Mouse (Mus musculus): ENCODE results near the gene Pde4d.

Gene Pde4d

DNA sequence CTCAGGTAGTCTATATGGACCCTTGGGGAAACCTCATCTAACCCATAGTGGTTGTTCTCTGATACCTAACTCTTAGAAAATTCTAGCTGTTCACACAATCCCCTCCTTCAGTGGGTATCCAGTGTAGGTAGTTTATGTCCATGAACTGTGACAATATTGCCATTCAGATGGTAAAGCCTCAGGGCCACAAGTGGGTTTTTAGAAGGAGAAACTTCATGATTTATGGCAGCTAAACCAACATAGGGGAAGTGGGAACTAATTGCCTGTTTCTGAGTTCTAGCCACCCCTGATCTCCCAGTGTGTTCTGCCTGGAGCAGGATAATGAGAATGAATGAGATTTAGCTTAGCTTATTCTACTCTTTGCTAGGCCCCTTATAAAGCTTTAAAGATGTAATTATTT, 43.1 kb downstream of the Pde4d start:
- DNase-seq: no peak

DNA sequence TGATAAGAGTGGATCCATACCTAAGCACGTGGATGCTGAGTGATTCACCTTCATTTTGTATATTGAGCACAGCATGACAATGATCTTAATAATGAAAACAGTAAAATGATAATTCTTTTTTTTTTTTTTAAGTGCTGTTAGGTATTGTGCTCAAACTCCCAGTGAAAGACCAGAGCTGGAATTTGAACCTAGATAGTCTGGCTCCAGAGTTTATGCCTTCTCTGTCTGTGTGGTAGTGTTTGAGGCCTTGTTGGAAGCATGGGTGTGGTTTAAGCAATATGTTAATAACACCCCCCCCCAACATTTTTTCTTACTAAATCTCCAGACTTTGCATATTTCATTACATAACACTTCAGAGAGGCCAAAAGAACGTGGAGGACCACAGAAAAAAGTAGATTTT, 44.6 kb downstream of the Pde4d start:
- DNase-seq: no peak

DNA sequence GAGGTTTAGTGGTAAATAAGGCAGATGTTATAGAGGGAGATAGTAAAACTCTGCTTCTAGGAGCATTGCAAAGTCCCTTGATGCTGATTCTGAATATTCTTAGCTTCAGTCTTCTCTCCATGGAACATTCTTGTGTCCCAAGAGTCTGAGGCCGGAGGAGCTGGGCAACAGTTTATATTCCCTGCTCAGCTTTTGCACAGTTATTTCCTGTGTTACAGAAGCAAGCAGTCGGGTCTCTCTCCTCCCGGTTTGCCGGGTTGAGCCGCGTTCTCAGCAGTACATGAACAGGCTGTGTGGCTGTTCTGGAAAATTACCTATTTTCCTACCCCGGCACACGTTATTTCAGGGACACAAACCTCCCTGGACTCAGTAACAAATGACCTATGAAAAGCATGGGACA, 48.0 kb downstream of the Pde4d start:
- no peak for DNase-seq

DNA sequence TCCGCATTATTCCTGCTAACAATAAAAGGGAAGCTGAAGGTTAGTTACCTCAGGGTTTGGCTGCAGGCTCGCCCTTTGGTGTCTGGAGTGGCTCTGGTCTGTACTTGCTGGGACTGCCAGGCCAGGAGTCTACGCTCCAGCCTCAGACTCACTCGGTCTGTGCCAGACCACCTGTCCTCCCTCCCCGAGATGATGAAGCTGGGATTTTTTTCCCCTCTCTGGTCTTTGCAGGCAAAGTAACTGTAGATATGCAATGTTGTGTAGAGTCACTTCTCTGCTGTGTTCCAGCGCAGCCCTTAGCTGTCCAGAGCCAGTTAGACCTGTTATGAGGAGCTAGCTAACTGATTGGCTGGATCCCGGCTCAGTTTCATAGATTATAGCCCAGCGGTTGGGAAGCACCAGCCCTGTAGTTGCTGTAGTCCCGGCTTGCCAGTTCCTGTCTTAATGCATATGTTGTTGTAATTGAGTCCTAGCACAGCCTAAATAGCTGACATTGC, 48.5 kb downstream of the Pde4d start:
- no peak for DNase-seq

DNA sequence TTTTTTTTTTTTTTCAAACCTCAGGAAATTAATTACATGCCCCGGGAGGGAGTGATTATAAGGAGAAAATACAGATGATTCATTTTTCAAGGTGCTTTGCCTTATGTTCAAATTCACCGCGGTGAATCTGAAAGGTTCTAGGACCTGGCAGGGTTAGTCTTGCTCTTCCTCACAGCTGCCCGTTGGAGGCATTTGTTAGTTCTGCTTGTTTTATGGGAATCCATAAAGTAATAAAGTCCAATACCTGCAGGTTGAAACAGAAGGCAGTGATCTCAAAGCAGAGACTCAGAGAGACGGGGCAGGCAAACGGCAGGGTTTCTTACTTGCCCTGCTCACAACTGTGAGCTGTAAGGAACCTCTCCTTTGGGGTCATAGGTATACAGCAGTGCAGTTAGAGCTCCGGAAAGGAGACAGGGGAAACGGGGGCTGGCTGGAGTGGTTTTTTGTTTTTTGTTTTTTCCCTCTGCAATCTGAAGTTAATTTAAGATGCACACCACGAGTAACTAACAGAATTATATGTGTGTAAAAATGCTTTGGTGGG, 49.1 kb downstream of the Pde4d start:
- no peak for DNase-seq

DNA sequence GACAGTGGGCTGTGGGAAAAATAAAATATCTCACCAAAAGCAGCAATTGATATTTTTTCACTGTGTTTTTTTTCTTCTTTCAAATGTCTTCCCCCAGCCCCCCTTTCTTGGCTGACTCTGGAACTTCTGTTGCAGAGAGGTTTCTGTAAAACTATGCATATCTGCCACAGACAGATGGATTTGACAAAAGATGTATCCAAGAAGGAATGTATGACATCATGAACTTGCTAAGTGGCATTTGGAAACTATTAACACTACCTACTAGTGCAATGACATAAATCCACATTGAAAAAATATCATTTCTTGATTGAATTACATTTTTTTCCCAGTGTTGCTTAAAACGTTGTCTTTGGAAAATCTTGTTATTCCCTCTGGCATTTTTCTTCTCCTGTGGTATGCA, 51.6 kb downstream of the Pde4d start:
- DNase-seq: no peak

DNA sequence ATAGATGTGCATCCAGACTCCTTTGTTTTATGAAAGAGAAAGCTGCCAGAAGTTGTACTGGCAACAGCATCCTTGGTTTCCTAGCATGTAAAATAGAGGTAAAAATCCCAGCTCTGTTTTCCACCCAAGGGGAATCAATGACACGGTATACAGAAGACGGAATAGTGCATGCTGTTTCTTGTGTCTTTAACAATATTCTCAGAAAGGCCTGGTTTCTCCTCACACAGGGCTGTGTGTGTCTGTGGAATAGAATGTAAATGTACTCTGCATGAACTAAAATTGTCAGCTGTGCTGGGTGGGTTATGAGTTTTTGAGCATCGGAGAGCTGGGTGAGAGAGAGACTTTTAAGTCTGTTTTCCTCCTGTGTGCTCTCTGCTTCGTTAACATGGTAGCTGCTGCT, 74.8 kb downstream of the Pde4d start:
- no peak for DNase-seq

DNA sequence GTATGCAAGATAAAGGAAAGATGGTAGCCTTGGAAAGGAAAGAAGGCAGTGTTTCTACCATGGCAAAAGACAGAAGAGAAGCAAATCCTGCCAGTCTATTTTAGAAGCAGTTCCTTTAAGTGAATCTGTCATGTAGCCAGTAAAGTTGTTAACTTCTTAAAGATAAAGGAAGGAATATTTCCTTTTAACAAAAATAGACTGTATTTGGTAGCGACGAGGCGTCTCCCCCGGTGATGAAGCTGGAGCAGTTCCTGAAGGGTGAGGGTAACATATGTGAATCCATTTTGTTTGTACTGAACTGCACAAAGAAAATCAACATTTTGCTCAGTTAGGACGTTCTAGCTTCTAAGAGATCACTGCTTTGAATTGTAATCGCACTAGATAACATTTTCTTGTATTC, 75.2 kb downstream of the Pde4d start:
- no peak for DNase-seq

DNA sequence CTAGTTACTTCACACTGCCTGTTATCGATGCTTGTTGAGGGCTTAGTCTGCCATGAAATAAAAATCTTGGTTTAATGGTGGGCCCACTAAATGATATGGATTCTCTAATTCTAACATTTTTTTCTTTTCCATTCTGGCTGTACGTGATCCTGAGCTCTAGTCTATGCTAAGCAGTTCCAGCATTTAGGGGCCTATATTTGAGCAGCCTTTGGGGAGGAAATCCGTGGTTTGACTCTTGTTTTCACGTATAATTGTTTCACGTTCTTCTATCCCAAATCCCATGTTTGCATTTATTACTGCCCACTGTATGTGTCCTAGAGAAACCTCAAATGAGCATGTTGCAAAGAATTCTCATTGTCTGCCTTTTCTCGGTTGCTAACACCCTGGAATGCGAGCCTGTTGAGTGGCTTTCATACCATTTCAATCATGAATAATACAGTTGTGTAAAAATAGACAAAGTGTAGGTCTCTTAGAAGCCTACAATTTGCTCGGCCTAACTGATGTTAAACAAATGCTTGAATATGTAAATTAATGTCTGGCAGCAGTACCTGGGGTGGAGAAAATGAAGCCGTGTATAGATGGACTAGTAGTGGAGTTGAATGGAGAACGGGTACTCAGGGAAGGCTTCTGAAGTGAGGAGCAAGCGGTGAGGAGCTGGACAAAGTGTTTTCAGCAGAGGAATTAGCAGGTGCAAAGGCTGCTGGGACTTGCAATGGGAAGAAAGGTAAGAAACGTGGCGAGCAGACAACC, 76.7 kb downstream of the Pde4d start:
- no peak for DNase-seq

DNA sequence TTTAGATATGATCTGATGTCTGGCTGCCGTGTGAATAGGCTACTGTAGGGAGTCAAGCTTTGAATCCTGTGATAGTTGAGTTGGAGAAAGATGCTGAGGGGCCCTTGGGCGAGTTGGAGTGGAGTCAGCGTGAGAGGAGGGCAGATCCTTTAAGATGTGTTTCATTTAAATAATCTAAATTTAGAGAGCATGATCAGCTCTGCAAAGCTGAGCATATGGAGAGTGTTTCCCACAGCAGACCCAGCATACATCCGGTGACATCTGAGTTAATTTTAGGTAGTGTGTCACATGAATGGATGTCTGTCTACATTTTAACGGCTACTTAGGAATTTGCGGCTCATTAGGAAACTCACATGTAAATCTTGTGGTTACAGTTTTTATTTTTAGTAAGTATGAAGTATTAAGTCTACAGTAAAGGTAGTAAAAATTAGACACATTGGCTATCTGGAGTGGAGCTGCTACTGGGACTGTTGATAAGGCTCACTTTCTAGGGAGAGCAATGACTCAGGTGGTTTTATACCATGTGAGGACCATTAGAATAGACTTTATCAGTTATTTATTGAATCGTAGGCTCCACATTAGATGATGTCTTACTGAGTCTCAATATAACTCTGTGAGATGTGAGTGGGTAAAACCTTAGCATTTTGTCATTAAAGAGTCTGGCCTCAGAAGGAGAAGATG, 77.5 kb downstream of the Pde4d start:
- no peak for DNase-seq

DNA sequence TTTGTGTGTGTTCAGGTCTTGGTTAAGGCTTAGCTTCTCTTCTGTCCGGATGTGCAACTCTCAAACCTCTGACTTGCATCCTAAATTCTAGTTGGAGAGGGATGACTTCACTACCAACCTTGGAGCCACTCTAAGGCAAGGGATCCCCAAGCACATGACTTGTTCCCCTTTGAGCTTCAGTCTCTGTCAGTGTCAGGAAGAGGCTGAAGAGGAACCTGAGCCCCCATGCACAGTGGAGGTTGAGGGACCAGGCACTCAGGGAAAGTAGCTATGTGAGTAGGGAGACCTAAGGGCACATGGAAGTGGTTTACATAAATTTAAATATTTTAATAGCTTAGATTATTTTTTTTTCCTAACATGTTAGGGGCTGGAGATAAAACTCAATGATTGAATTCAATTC, 78.6 kb downstream of the Pde4d start:
- no peak for DNase-seq

DNA sequence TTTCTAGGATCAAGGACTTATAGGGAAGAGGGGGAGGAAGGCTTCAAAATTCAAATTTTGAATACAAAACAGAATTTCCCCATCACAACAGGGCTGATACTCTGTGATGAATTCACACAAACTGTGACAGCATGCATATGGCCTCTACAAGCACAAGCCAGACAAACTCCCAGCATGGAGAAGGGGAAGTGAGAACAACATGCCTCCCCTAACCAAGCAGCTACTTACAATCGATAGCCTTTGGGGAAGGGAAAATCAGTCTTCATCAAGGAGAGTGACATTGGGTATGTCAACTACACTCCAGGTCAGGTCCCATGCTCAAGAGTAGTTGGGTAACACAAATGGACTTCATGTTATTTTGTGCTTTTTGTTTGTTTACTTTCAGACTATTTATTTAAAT, 83.1 kb downstream of the Pde4d start:
- no peak for DNase-seq

DNA sequence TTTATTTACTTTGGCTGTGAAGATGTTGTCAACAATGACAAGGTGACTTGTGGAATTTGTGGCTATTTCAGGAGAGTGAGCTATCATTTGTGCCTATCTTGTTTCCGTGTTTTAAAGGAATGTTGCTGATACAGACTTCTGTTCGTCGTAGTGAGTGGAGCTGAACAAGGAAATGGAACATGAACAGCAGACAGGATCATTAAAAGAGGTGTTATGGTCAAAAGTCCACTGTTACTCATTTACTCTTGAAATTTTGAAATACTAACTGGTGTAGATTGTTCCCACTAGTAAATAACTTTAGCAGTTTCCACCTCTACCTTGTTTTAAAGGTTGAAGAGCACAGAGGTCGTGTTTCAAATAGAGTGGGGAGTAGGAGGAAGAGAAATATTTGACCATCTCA, 86.7 kb downstream of the Pde4d start:
- no peak for DNase-seq

DNA sequence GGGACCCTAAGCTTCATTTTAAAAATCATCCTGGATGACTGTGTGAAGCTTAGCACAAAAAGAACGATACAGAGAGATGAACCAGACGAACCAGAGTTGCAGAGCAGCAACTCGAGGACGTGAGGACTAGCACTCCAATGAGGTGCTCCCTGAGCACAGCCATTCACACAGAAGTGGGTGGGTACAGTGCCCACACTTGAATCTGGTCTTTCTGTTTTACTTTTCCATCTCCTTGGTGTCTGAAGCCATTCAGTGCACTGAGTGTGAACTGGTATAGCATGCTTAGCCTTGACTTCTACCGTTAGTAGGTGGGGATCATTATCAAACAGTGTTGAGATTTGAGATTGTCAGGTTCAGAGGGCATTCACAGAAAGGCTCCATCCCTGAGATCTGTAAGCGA, 87.2 kb downstream of the Pde4d start:
- no peak for DNase-seq

DNA sequence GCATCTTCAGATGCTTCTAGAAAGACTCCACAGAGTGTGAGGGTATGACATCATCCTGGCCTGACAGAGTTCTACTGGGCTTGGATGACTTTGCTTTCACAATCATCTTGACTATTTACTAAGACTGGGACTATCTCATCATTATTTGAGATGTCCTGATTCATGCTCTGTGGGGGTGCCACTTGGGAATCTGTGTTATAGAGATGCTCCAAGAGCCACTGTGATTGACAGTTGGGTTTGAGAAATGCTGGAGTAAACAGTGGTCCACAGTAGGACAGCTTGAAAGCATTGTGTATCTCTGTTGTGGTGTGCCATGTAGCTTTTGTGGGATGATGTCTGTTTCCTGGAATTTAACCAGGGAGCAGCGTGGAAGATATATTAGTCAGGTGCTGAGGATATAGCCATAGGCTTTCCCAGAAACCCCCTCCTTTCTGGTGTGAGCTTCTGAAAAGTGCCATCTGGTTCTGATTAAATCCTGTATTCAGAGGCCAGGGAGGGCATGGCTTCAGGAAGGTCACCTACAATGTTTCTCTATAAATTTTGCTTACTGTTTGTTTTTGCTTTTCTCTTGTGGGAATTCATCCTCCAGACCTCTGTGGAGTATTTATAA, 89.1 kb downstream of the Pde4d start:
- DNase-seq: no peak

DNA sequence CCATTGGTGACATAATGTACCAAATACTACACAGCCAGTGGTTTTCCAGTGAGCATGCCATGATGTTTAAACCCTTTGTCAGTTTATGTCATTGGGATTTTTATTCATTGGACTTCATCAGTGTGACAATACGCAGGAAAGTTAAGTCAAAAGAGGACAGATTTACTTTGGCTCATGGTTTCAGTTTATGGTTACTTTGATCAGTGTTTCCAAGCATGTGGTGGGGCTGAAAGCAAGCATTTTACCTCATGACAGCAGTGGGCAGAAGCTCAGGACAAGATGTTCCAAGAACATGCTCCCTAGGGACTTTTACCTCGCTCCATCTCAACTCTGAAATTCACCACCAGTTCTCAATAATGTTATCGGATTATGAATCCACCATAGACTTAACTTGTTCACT, 91.7 kb downstream of the Pde4d start:
- DNase-seq: no peak

DNA sequence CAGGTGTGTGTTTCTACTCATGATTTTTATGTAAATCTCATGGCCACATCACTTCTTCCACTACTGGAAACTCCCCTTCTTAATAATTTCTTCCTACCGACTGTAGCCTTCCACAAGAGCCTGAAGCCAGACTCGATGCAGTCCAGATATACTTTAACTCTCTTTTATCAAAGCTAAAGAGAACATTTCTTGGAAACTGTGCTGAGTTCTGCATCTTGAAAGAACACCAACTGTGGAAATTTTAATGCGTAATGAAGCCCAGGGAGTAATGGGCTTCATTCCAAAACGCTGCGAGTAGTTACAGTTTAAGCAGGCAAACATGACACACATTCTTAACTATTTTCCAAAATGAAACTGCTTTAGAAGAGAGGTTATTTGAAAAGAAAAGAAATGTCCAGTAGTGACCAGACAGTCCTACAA, 92.6 kb downstream of the Pde4d start:
- no peak for DNase-seq

DNA sequence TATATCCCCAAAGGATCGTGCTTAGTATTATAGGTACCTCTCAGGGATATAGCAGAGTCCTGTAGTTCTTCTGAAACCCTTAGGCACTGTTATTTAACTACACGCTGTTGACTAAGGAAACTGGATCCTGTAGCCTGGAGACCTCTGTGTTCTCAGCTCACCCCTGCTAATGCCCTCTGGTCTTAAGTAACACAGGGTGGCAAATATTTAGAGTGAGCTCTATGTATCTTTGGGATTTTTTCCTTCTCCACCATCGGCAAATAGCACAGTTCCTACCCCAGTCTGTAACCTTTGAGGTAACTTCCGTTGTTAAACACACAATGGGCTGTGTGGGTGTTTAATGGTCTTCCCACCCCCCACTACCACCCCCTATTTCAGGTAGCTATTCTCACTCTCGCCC, 102.5 kb downstream of the Pde4d start:
- DNase-seq: no peak

DNA sequence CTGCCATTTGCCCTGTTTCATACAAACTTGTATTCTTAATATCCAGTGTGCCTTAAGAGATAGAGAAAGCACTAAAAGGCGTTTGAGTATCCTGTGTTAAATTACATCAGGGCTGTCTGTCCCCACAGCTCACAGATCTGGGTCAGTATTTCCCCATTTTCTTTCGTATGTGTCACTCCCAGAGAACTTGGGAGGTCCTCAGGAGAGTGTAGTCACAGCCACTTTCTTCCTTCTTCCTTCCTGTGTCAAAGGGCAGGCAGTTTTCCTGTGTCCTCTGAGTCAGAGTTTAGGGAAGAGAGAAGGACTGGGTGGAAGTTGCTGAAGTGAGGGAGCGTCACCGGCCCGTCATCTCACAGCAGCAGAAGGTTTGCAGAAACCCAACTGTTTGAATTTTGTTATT, 103.2 kb downstream of the Pde4d start:
- no peak for DNase-seq

DNA sequence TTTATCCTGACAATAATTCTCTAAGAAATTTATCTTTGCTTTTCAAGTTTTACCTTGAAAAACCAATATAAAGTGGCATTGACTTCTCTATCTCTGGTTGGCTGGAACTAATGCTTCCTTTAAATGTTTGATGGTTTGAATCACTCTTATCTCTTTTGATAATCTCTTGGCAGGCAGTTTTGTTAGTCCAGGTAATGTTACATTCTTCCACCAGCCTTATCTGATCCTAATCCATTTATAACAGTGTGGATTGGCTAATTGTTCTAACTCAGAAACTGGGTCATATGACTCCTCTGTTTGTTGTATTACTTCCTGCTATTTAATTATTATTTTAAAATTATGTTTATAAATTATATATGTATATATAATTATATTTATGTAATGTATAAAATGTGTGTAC, 105.2 kb downstream of the Pde4d start:
- no peak for DNase-seq

DNA sequence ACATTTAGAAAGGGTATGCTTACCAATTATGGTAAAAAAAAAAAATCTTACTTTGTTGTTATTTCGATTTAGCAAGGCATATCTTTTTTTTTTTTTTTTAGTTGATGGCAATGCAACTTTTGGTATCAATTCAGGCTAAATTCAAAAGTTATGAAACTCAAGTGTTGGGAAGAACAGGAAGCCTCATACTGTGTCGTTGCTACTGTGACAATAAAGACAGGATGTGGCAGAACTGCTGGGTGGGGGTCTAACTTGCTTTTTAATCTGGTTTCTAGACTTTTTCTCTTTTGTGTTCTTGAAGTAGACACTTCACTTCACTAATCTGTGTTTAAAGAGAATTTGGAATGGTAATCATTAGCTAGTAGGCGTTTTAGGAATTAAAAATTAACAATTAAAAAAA, 147.2 kb downstream of the Pde4d start:
- no peak for DNase-seq

DNA sequence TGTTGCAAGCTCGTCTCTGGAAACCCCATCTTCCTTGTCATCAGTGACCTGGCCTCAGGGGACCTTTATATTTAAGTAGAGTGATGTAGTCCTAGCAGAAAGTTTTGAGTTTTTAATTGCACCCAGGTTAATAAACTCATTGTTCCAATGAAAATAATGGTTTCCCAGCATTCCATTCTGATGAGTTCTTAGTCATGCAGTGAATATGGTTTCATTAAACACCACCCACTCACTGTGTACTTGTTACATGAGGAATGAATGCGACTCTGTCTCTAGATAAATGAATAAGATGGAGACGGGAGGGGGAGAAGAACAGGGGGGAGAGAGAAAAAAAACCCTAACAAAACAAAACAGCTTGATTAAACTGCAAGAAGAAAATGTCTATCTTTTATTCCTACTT, 148.9 kb downstream of the Pde4d start:
- no peak for DNase-seq

DNA sequence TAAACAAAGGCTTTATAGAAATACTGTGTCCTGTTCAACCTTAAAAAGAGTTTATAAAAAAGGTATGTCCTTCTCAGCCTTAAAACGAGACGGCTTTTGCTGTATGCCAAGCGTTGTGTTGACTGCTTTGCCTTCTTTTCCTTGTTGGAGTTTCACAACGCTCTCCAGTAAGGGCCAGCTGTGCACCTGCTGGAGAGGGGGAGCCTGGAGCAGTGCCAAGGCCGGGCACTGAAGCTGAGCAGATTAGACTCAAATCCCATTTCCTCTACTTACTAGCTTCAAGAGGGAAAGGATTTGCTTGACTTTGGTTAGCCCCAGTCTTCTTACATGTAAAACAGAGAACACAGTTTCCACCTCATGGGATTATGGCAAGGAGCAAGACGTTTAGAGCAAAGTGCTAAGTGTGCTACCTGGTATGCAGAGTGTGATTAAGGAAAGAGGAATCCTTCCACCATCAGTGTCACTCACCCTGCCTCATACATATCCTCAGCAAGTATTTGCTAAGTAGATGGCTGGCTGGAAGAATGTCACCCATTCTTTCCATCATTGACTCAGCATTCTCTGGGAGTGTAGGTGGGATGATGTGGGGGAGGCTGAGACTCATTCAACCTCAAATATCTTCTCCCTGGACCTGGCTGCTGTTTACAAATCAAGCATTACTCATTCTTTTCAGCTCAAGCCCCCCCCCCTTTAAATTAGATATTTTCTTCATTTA, 149.6 kb downstream of the Pde4d start:
- no peak for DNase-seq
